Mouse (Mus musculus): ENCODE data around the gene 4931406P16Rik.

The 4931406P16Rik gene

GRCm38 (mm10) chr7:34250738-34251137 lies 62.6 kb downstream of the 4931406P16Rik start, which contains the start of gene Gm6096:
Gm6096 (plus strand) TSS chr7:34251038.
- DNase-seq (ENCODE audit: low read depth, low spot score): no peak

GRCm38 (mm10) chr7:34246870-34247499 lies 66.4 kb downstream of the 4931406P16Rik start:
- DNase-seq (ENCODE audit: low read depth, low spot score): no peak

- DNase-seq (ENCODE audit: low read depth, low spot score): peak; percentile 77
Measured at GRCm38 (mm10) chr7:34242176-34242575, 71.2 kb downstream of the 4931406P16Rik start.

GRCm38 (mm10) chr7:34238086-34238485 lies 75.3 kb downstream of the 4931406P16Rik start:
- DNase-seq (ENCODE audit: low read depth, low spot score): no peak

- DNase-seq (ENCODE audit: low read depth, low spot score): no peak
Measured at GRCm38 (mm10) chr7:34235602-34236001, 77.7 kb downstream of the 4931406P16Rik start.

GRCm38 (mm10) chr7:34234610-34235561 lies 78.5 kb downstream of the 4931406P16Rik start:
- DNase-seq (ENCODE audit: low read depth, low spot score): peak; percentile 58

GRCm38 (mm10) chr7:34233909-34234609 lies 79.3 kb downstream of the 4931406P16Rik start:
- DNase-seq (ENCODE audit: low read depth, low spot score): peak; percentile 100

- DNase-seq (ENCODE audit: low read depth, low spot score): no peak
Measured at GRCm38 (mm10) chr7:34232785-34233725, 80.3 kb downstream of the 4931406P16Rik start.

GRCm38 (mm10) chr7:34230116-34230515 lies 83.2 kb downstream of the 4931406P16Rik start, which contains the start of gene Gpi1:
Gpi1 (minus strand) TSS chr7:34230336.
- DNase-seq (ENCODE audit: low read depth, low spot score): peak; percentile 94

- DNase-seq (ENCODE audit: low read depth, low spot score): peak; percentile 78
Measured at GRCm38 (mm10) chr7:34229691-34230111, 83.7 kb downstream of the 4931406P16Rik start.

GRCm38 (mm10) chr7:34229153-34229552 lies 84.2 kb downstream of the 4931406P16Rik start:
- DNase-seq (ENCODE audit: low read depth, low spot score): no peak

GRCm38 (mm10) chr7:34228641-34229040 lies 84.7 kb downstream of the 4931406P16Rik start:
- DNase-seq (ENCODE audit: low read depth, low spot score): peak; percentile 74

GRCm38 (mm10) chr7:34226846-34227245 lies 86.5 kb downstream of the 4931406P16Rik start:
- peak; percentile 32 for DNase-seq (ENCODE audit: low read depth, low spot score)

GRCm38 (mm10) chr7:34226086-34226485 lies 87.3 kb downstream of the 4931406P16Rik start:
- peak; percentile 81 for DNase-seq (ENCODE audit: low read depth, low spot score)

GRCm38 (mm10) chr7:34224308-34224707 lies 89.0 kb downstream of the 4931406P16Rik start:
- DNase-seq (ENCODE audit: low read depth, low spot score): peak; percentile 27

- DNase-seq (ENCODE audit: low read depth, low spot score): no peak
Measured at GRCm38 (mm10) chr7:34222340-34222739, 91.0 kb downstream of the 4931406P16Rik start.

GRCm38 (mm10) chr7:34221594-34222250 lies 91.6 kb downstream of the 4931406P16Rik start:
- no peak for DNase-seq (ENCODE audit: low read depth, low spot score)

GRCm38 (mm10) chr7:34218496-34218895 lies 94.9 kb downstream of the 4931406P16Rik start:
- no peak for DNase-seq (ENCODE audit: low read depth, low spot score)

- no peak for DNase-seq (ENCODE audit: low read depth, low spot score)
Measured at GRCm38 (mm10) chr7:34216474-34216873, 96.9 kb downstream of the 4931406P16Rik start.

- DNase-seq (ENCODE audit: low read depth, low spot score): no peak
Measured at GRCm38 (mm10) chr7:34215481-34215880, 97.9 kb downstream of the 4931406P16Rik start.
